Mouse (Mus musculus) ES-Bruce4 (cell line): ENCODE results near the gene Ppm1l. TPM values are rescaled to one million over a fixed set of nuclear protein-coding genes. Genes with fewer than 3 reads are reported as not detected.

Experiments used
- H3K27ac ChIP-seq: 2 replicates; pipeline ENCODE4 v1.5.1; 2012; ENCODE audit warnings: low read length, inconsistent platforms; ENCODE audit not compliant: insufficient read depth
- H3K27me3 ChIP-seq: 2 replicates; pipeline ENCODE4 v1.6.1; 2012; ENCODE audit warnings: mild to moderate bottlenecking, low read length, inconsistent platforms; ENCODE audit not compliant: control insufficient read depth, poor library complexity, insufficient read depth, severe bottlenecking
- H3K36me3 ChIP-seq: 2 replicates; pipeline ENCODE4 v1.6.1; 2012; ENCODE audit warnings: inconsistent platforms, mild to moderate bottlenecking, low read length, moderate library complexity; ENCODE audit not compliant: control insufficient read depth, poor library complexity, insufficient read depth, severe bottlenecking
- H3K4me1 ChIP-seq: one replicate; pipeline ENCODE4 v1.8.1; 2011; ENCODE audit warnings: low read length; ENCODE audit not compliant: control insufficient read depth, insufficient read depth
- H3K4me3 ChIP-seq: 2 replicates; pipeline ENCODE4 v1.5.1; 2011; ENCODE audit warnings: low read depth, mild to moderate bottlenecking, low read length
- H3K9ac ChIP-seq: 2 replicates; pipeline ENCODE4 v1.6.1; 2012; ENCODE audit warnings: low read depth, mild to moderate bottlenecking, inconsistent platforms; ENCODE audit not compliant: poor library complexity, severe bottlenecking
- H3K9me3 ChIP-seq: replicated peaks from 2 replicates; pipeline ENCODE4 v1.6.1; 2012; ENCODE audit warnings: mild to moderate bottlenecking, low read length, inconsistent platforms; ENCODE audit not compliant: control insufficient read depth, poor library complexity, insufficient read depth, severe bottlenecking
- CTCF ChIP-seq: IDR thresholded peaks from one replicate; pipeline ENCODE4 v1.8.1; 2011; ENCODE audit warnings: low read depth, low read length
- EP300 ChIP-seq: IDR thresholded peaks from 2 replicates; pipeline ENCODE4 v1.6.1; 2011; ENCODE audit warnings: low read depth, low read length; ENCODE audit not compliant: insufficient read depth
- POLR2A ChIP-seq: IDR thresholded peaks from one replicate; pipeline ENCODE4 v1.8.1; 2011; ENCODE audit warnings: low read length; ENCODE audit not compliant: insufficient read depth
- polyA plus RNA-seq: library from polyadenylated mRNA; stranded (reverse); fragments of >200 nt; gene quantifications from 2 replicates; pipeline ENCODE4 v1.2.4, GENCODE M21; 2011; ENCODE audit warnings: low read depth; ENCODE audit not compliant: missing spikeins, insufficient read depth, insufficient read length

The Ppm1l gene
- polyA plus RNA-seq, 1 experiment, result 3.5 TPM

DNA sequence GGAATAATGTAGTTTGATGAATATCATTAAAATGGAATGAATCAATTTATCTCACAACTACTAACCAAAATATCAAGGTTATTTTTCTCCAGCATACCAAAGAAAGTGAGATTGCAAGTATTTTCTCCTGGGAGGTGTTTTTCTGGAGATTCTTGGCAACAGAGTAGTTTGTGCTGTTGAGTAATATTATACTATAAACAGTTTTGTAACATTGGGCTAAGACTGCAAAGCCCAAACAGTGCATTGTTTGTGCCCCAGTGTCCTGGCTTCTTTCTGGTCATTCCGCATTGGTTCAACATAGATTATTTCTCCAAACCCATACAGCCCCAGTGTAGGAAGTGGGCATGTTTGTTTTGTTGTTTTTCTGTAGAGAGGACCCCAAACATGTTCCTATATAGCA lies 227.1 kb downstream of the Ppm1l start:
- Histone ChIP-seq H3K9ac (no peak overlapping the region), H3K27ac (no peak overlapping the region), H3K27me3 (no peaks in the 10 kb centered on the region), H3K4me3 (no peak overlapping the region), H3K9me3 (no peaks in the 10 kb centered on the region), H3K4me1 (peaks cover 3% of the 10 kb centered on the region), H3K36me3 (no peaks in the 10 kb centered on the region)
- TF ChIP-seq POLR2A (no peak), EP300 (no peak), CTCF (no peak)

DNA sequence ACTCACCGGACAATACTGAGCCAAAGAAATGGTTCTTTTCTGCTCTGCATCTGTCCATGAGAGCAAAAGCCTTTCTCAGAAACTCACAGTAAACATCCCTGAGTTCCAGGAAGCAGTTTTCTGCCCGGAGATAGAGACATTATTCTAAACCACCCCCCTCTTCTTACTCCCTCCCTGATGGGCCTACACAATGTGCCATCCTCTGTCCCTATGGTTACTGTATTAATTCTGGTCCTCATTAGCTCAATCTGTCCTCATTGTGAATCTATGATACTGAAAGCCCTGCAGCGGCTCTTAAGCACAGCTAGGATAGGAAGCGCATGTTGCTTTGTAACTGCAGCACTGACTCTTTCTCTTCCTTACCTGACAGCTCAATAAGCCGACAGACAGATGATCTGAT lies 228.4 kb downstream of the Ppm1l start:
- H3K4me1 ChIP-seq, result peaks cover 3% of the 10 kb centered on the region
- no peaks in the 10 kb centered on the region for H3K36me3 ChIP-seq
- H3K27ac ChIP-seq, result no peak overlapping the region
- H3K27me3 ChIP-seq, result no peaks in the 10 kb centered on the region
- H3K9ac ChIP-seq, result no peak overlapping the region
- TF ChIP-seq CTCF, result no peak
- no peak for TF ChIP-seq EP300
- TF ChIP-seq POLR2A, result no peak
- no peaks in the 10 kb centered on the region for H3K9me3 ChIP-seq
- no peak overlapping the region for H3K4me3 ChIP-seq

DNA sequence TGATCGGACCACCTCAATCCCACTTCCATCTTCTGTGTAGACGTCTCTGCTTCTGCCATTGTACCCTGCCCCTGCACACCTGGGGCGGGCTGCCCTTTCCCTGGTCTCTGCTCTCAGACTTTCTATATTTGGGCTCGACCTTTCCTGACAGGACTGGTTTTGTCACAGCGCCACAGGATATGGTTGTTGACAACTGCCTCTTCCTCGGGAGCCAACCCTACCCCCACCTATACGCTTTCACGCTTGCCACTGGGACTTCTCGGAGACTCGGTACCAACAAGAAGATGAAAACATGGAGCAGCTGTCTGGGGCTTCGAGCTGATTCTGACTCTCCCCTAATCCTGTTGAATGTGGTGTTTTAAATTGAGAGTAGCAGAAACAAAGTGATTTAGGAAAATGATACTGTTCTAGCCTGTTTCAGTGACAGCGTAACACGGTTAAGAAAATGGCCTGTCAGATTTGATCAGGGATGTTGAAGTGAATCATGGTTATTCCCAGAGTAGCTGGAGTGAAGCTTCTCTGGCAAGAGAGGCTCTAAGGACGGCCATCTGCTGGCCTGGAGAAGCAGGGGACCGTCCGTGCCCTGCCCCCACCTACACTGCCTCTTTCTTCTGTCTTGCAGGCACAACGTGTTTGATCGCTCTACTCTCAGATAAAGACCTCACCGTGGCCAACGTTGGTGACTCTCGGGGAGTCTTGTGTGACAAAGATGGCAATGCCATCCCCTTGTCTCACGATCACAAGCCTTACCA lies 232.2 kb downstream of the Ppm1l start:
- no peak overlapping the region for H3K4me3 ChIP-seq

DNA sequence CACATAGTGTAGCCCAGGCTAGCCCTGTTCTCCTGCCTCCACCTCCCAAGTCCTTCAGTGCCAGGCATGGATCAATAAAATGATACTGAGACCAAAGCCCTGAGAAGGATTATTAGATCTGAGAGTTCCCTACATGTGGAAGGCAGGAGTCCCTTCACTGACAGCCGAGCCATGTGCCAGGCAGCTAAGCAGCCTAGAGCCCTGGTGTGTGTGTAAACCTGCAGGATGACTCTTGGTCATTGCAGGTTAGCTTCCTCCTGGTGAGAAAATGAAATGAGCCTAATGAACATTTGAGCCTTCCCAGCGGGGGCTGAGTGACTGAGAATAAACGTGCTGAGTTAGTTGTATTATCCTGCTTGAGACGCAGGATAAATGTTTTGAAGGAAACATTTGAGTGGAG lies 232.9 kb downstream of the Ppm1l start:
- Histone ChIP-seq H3K9me3 (no peaks in the 10 kb centered on the region), H3K27me3 (no peaks in the 10 kb centered on the region), H3K4me1 (no peaks in the 10 kb centered on the region), H3K27ac (no peak overlapping the region), H3K4me3 (no peak overlapping the region), H3K9ac (no peak overlapping the region), H3K36me3 (no peaks in the 10 kb centered on the region)
- no peak for TF ChIP-seq POLR2A
- no peak for TF ChIP-seq EP300
- TF ChIP-seq CTCF, result no peak

More for the DNA sequence above, 232.2 kb downstream of the Ppm1l start:
- H3K9ac ChIP-seq, result no peak overlapping the region
- H3K9me3 ChIP-seq, result no peaks in the 10 kb centered on the region
- H3K36me3 ChIP-seq, result no peaks in the 10 kb centered on the region
- H3K27me3 ChIP-seq, result no peaks in the 10 kb centered on the region
- no peaks in the 10 kb centered on the region for H3K4me1 ChIP-seq
- TF ChIP-seq POLR2A (no peak), EP300 (no peak), CTCF (no peak)
- no peak overlapping the region for H3K27ac ChIP-seq

DNA sequence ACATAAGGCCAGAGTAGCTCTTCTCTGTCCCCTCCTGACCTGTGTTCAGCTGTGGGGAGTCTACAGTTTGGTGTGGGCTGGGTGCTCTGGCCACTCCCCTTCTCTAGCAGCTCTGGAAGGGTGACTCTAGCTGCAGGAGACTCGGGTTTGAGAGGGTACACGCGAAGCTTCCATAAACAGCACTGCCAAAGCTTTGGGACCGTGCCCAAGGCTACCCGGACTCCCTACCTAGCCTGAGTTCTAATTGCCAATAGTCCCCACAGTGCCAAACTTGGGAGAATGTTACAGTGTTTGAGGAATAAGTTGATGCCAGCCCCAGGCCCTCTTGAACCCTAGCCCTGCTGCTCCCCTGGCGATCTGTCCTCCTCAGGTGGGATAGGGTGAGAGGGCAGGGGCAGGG lies 238.8 kb downstream of the Ppm1l start:
- Histone ChIP-seq H3K36me3 (no peaks in the 10 kb centered on the region), H3K4me3 (no peak overlapping the region), H3K27ac (no peak overlapping the region), H3K9ac (no peak overlapping the region), H3K27me3 (no peaks in the 10 kb centered on the region), H3K9me3 (no peaks in the 10 kb centered on the region; the same call in 1 of the 2 replicates), H3K4me1 (no peaks in the 10 kb centered on the region)
- TF ChIP-seq CTCF (no peak), POLR2A (no peak), EP300 (no peak)

DNA sequence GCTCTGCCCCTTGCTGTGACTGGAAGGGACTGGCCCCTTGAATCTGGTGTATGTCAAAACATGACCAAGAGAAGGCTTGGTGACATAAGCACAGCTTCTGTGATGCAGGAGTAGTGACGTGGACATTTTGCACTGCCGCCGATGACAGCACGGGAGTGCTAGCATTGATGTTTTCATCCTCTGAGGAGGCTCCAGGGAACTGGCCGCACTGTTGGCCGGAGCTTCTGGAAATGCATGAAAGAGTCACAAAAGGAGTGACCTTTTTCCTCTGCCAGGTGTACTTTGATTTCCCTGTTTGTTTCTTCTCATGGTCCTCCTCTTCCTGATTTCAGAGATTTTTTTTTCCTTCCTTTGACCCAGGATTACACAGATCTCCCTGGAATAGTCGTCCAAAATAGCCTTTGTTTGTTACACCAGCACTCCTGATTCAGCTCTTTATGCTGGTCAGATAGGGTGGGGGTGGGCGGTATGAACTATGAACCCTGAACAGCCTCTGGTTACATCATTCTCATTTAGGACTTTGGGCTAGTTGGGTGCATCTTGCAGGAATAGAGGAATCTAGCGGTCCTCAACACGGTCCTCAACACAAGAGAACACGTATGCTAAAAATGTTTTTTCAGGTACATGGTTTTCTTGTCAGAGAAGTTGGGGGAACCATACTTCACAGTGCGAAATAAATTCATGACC lies 239.6 kb downstream of the Ppm1l start:
- H3K4me3 ChIP-seq, result no peak overlapping the region
- no peak overlapping the region for H3K27ac ChIP-seq
- H3K4me1 ChIP-seq, result no peaks in the 10 kb centered on the region
- H3K9ac ChIP-seq, result no peak overlapping the region
- TF ChIP-seq EP300 (no peak), POLR2A (no peak), CTCF (no peak)
- H3K9me3 ChIP-seq, result no peaks in the 10 kb centered on the region; the same call in 1 of the 2 replicates
- H3K27me3 ChIP-seq, result no peaks in the 10 kb centered on the region
- H3K36me3 ChIP-seq, result no peaks in the 10 kb centered on the region
